Mouse (Mus musculus) midbrain, postnatal 0 days (tissue): Measurements from ENCODE around the gene Slc2a3. TPM values are rescaled to one million over a fixed set of nuclear protein-coding genes. Genes with fewer than 3 reads are reported as not detected.

ENCODE experiments used
- ATAC-seq: fragments of 200-750 bp; cut with Nextera tagmentation; 2 replicates; pipeline ENCODE4 v1.8.0; 2017; ENCODE audit warnings: moderate number of reproducible peaks, mild to moderate bottlenecking, moderate TSS enrichment, moderate library complexity; ENCODE audit not compliant: low FRiP score
- DNase-seq: peaks from one replicate; pipeline ENCODE4 v3.0.0-alpha.2; 2015; ENCODE audit warnings: low spot score
- H3K27ac ChIP-seq: fragments of 300-500 bp; sonication (generic); 2 replicates; pipeline ENCODE4 v1.5.1; 2014; ENCODE audit warnings: low read depth, mild to moderate bottlenecking, low read length, mixed read lengths
- H3K27me3 ChIP-seq: fragments of 300-500 bp; sonication (generic); 2 replicates; pipeline ENCODE4 v1.6.1; 2014; ENCODE audit warnings: low read length, control low read depth, mixed read lengths; ENCODE audit not compliant: insufficient read depth
- H3K36me3 ChIP-seq: fragments of 300-500 bp; sonication (generic); 2 replicates; pipeline ENCODE4 v1.6.1; 2014; ENCODE audit warnings: low read length, control low read depth, mixed read lengths; ENCODE audit not compliant: insufficient read depth
- H3K4me1 ChIP-seq: fragments of 300-500 bp; sonication (generic); 2 replicates; pipeline ENCODE4 v1.6.1; 2014; ENCODE audit warnings: mild to moderate bottlenecking, control low read depth, antibody characterized with exemption, low read length, mixed read lengths; ENCODE audit not compliant: insufficient read depth
- H3K4me2 ChIP-seq: fragments of 300-500 bp; sonication (generic); 2 replicates; pipeline ENCODE4 v1.6.1; 2014; ENCODE audit warnings: low read depth, mild to moderate bottlenecking, low read length, mixed read lengths; ENCODE audit not compliant: poor library complexity, severe bottlenecking
- H3K4me3 ChIP-seq: fragments of 300-500 bp; sonication (generic); 2 replicates; pipeline ENCODE4 v1.5.1; 2014; ENCODE audit warnings: low read depth, mild to moderate bottlenecking, low read length, moderate library complexity
- H3K9ac ChIP-seq: fragments of 300-500 bp; sonication (generic); replicated peaks from 2 replicates; pipeline ENCODE4 v1.6.1; 2014; ENCODE audit warnings: mild to moderate bottlenecking, low read length, moderate library complexity, mixed read lengths; ENCODE audit not compliant: poor library complexity, severe bottlenecking
- H3K9me3 ChIP-seq: fragments of 300-500 bp; sonication (generic); 2 replicates; pipeline ENCODE4 v1.6.1; 2016; ENCODE audit warnings: low read length, control low read depth
- CTCF ChIP-seq: IDR thresholded peaks from 2 replicates; pipeline ENCODE4 v1.5.1; 2016; ENCODE audit warnings: antibody characterized with exemption, mild to moderate bottlenecking
- WGBS: fragments of 180-500 bp; shearing (Covaris S2); extraction: QIAGEN DNeasy Blood & Tissue Kit; methylation state at CpG from one replicate; pipeline ENCODE4 v1.1.7; 2014; 5-methylcytosine and 5-hydroxymethylcytosine counted together
- polyA plus RNA-seq: library from polyadenylated mRNA; unstranded; fragments of >200 nt; fragmentation: Nextera tagmentation; extraction: Ambion mirVana; gene quantifications from 2 replicates; pipeline ENCODE4 v1.2.1, GENCODE M21; 2015
- total RNA-seq: library from RNA; depleted of rRNA; stranded (reverse); fragments of >200 nt; gene quantifications from 2 replicates; pipeline ENCODE4 v1.2.3, GENCODE M21; 2014

The Slc2a3 gene
- total and polyA plus RNA-seq, 2 experiments from 2014 or later, result 48.4 to 129 TPM

DNA sequence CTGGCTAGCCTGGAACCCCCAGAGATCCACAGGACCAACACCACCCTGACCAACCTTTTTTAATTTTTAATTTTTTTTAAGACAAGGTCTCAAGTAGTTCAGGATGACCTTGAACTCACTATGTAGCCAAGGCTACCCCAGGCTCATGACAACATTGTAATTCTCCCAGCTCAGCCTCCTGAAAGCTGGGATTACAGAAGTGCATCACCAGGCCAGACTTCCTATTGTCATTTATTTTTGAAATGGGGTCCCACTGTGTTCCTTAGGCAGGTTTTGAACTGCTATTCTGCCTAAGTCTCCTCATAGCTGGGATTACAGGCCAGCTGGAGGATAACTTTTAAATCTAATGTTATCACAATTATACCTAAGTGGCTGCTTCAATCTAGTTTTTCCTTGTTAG lies 39.5 kb downstream of the Slc2a3 start:
- H3K9ac ChIP-seq, result no peak overlapping the region
- ATAC-seq, result no peak

DNA sequence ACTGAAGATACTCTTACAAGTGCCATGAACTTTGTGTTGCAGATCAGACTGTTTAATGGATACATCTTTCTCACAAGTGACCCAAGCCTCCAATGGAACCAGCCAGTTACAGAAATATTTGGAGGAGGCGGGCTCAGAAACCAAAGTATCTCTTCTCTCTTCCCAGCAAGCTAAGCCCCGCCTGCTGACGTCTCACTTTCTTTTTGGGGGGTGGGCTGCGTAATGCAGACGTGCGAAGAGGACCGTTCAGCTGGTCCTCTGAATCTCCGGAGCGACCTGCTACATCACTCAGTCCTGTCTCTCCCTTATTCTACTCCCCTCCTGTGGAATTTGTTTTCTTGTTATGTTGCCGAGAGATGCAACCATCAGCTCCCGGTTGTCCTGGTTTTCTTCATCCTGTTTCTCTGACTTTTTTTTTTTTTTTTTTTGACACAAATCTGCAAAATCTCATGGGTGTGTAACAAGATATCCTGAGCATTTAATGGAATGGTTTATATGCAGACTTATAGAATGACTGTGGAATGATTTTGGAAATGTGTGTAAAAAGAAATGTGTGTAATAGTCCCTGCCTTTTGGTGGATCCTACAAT lies 40.3 kb downstream of the Slc2a3 start:
- ATAC-seq (peak; percentile 53), DNase-seq (peak; percentile 96)
- under 1% methylated on average over 11 of the region's 11 CpGs for WGBS
- 0 out of 2 replicates have a peak overlapping the region, but pooled peaks have one; percentile 37 for H3K9ac ChIP-seq
- peaks cover 3% of the 10 kb centered on the region; the same call in 1 of the 2 replicates for H3K4me1 ChIP-seq
- TF ChIP-seq CTCF, result no peak
- H3K9me3 ChIP-seq, result no peaks in the 10 kb centered on the region
- H3K27me3 ChIP-seq, result no peaks in the 10 kb centered on the region
- H3K4me2 ChIP-seq, result peak overlapping the region; percentile 43
- H3K4me3 ChIP-seq, result peak overlapping the region; percentile 41
- no peak overlapping the region for H3K27ac ChIP-seq
- H3K36me3 ChIP-seq, result no peaks in the 10 kb centered on the region

More for the DNA sequence above, 39.5 kb downstream of the Slc2a3 start:
- TF ChIP-seq CTCF, result no peak
- Histone ChIP-seq H3K4me2 (peak overlapping the region; percentile 43; the same call in 1 of the 2 replicates), H3K4me1 (peaks cover 3% of the 10 kb centered on the region; the same call in 1 of the 2 replicates), H3K27me3 (no peaks in the 10 kb centered on the region), H3K9me3 (no peaks in the 10 kb centered on the region), H3K4me3 (peak overlapping the region; percentile 41; the same call in 1 of the 2 replicates), H3K27ac (no peak overlapping the region), H3K36me3 (no peaks in the 10 kb centered on the region)
- no peak for DNase-seq

DNA sequence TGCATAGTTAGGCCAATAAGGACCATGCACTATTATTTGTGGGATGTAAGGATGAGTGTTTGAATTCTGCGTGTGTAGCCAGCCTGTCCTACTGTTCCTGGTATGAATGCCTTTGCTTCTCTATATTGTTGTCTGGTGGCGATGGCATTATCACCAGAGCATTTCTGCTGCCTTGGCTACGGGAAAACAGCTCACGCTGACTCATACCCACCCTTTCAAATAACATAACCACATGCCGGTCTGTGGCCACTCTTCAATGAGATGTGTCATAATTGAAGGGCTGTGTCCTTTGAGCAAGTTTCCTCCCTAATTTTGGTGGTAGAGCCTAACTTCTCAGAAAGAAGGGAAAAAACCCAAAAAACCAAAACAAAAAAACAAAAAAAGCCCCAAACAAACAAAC lies 42.7 kb downstream of the Slc2a3 start:
- WGBS, result 54% methylated on average over 5 of the region's 5 CpGs
- no peaks in the 10 kb centered on the region for H3K36me3 ChIP-seq
- H3K9me3 ChIP-seq, result no peaks in the 10 kb centered on the region
- no peak overlapping the region for H3K4me2 ChIP-seq
- H3K27ac ChIP-seq, result no peak overlapping the region
- DNase-seq (peak; percentile 41), ATAC-seq (no peak; the same call in 1 of the 2 replicates)
- H3K4me1 ChIP-seq, result 0 out of 2 replicates have a peak, but pooled peaks cover under 1% of the 10 kb centered on the region
- TF ChIP-seq CTCF, result no peak
- H3K9ac ChIP-seq, result no peak overlapping the region
- no peaks in the 10 kb centered on the region for H3K27me3 ChIP-seq
- H3K4me3 ChIP-seq, result no peak overlapping the region

DNA sequence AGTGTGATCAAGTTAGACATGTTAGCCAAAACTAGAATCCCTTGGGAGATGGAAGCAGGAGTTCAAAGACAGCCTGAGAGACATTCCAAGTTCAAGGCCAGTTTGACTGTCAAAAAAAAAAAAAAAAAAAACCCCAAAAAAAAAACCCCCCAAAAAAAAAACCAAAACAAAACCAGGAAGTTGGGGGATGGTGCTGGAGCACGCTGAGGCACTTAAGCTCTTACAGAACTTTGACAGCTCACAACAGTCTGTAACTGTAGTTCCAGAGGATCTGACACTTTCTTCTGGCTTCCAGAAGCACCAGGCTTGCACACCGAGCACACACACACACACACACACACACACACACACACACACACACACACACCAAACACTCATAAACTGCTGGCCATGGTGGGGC lies 45.5 kb downstream of the Slc2a3 start:
- WGBS, result 85% methylated on average over 2 of the region's 2 CpGs
- Histone ChIP-seq H3K36me3 (no peaks in the 10 kb centered on the region), H3K27ac (no peak overlapping the region), H3K9me3 (no peaks in the 10 kb centered on the region), H3K27me3 (no peaks in the 10 kb centered on the region), H3K4me1 (no peaks in the 10 kb centered on the region), H3K4me3 (no peak overlapping the region), H3K9ac (no peak overlapping the region), H3K4me2 (no peak overlapping the region)
- ATAC-seq, result no peak
- TF ChIP-seq CTCF, result no peak
- no peak for DNase-seq

DNA sequence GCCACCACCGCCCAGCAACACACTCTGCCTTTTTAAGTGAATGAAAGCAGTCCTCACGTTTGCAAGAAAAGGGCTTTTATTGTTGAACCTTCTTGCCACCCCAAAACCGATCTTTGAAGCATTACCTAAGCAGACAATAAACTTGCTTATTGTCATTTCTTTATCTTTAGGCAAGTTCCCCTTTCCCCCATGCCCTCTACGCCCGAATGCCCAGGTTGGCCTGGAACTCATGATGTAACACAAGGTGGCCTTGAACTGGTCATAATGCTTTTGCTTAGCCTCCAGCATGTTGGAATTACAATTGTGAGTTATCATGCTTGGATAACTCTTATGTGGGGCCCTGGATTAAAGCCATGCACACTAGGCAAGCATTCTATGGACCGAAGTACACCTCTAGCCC lies 50.9 kb downstream of the Slc2a3 start:
- ATAC-seq (no peak), DNase-seq (no peak)
- H3K4me2 ChIP-seq, result no peak overlapping the region
- no peak overlapping the region for H3K9ac ChIP-seq
- H3K36me3 ChIP-seq, result no peaks in the 10 kb centered on the region
- H3K4me3 ChIP-seq, result no peak overlapping the region
- no peak overlapping the region for H3K27ac ChIP-seq
- no peaks in the 10 kb centered on the region for H3K27me3 ChIP-seq
- 78% methylated on average over 6 of the region's 6 CpGs for WGBS
- H3K4me1 ChIP-seq, result no peaks in the 10 kb centered on the region
- no peak for TF ChIP-seq CTCF
- H3K9me3 ChIP-seq, result no peaks in the 10 kb centered on the region

DNA sequence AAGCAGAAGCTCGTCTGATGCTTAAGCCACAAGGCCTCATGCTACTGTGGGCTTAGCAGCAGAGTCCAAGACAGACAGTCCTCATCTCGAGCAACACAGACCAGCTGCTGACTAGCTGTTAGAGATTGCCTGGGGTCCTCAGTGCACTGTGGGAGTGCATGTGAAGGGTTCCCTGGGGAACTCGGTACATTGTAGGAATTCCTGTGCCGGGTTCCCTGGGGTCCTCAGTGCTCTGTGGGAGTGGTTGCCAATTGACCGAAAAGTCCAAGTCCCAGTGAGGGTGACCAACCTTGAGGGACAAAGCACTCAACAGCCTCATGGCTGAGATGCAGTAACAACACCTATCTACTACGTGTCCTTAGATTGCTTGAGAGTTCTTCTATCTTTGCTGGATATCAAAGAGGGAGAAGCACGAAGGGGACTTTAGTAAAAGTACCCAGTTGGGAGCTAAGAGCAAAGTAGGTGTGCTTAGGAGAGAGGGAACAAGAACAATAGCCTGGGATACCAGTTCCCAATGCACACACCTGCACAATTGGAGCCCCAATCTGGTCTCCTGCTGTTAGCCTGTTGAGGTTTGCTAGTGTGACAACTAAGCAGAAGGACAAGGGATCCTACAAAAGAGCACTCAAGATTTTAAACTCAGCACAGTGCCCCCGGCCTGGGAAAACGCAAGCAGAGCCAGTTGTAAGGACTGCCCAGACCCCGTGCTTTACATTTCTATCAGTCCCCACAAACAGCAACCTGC lies 56.8 kb downstream of the Slc2a3 start:
- 37% methylated on average over 10 of the region's 10 CpGs for WGBS
- no peaks in the 10 kb centered on the region for H3K36me3 ChIP-seq
- TF ChIP-seq CTCF, result no peak
- no peaks in the 10 kb centered on the region for H3K9me3 ChIP-seq
- H3K4me3 ChIP-seq, result no peak overlapping the region
- no peak overlapping the region for H3K9ac ChIP-seq
- ATAC-seq, result no peak
- no peak for DNase-seq
- no peak overlapping the region for H3K4me2 ChIP-seq
- 0 out of 2 replicates have a peak, but pooled peaks cover 6% of the 10 kb centered on the region for H3K4me1 ChIP-seq
- no peaks in the 10 kb centered on the region for H3K27me3 ChIP-seq
- no peak overlapping the region for H3K27ac ChIP-seq
